Mouse (Mus musculus) frontal cortex, postnatal 14 days (tissue): ENCODE results near the gene Wnt3.
"Not testable (repeated sequence)": the region's sequence is repeated elsewhere in the genome, so short reads cannot be mapped to it uniquely, and the experiment has no call there.

Experiments
- DNase-seq, 2 experiments: peaks; one replicate each; pipeline ENCODE4 v3.0.0; 2022; ENCODE audit warnings: low spot score in 2 of 2

Wnt3 gene

DNA sequence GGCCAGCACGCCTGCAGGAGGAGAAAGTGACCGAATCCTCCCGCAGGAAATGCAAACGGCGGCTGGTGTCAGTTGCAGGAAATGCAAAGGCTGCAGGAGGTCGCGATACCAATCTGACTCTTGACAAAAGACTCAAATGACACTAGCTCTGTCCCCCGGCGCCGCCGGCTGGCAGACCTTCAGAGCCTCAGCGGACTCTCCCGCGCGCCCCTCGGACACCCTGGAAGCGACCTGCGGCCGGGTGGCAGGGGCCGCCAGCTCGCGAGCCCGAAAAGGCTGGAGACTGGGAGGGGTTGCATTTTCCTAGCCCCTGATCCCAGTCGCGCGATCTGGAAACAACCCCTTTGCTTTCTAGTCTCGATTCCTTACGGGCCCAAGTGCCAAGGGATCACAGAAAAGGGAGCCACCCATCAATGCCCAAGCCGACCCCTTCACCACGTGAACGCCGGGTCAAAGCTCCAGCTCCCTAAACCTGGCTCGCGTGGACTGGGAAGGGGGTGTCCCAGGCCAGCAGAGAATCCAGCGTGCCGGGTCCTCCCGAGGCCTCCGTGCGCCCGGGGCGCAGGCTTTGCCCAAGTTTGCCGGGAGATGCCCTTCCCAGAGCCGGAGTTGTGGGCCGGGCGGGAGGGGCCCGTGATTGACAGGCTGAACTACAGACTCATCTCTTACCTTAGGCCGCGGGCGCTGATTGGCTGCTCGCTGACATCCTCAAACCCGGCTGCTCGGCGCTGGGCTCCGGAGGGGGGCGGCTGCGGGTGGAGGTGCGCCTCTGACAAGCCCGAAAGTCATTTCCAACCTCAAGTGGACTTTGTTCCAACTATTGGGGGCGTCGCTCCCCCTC, at the start of gene Wnt3:
Gene Wnt3 (plus strand): TSS at position 764 of the 841 bp plus-strand sequence.
- no peak for DNase-seq

DNA sequence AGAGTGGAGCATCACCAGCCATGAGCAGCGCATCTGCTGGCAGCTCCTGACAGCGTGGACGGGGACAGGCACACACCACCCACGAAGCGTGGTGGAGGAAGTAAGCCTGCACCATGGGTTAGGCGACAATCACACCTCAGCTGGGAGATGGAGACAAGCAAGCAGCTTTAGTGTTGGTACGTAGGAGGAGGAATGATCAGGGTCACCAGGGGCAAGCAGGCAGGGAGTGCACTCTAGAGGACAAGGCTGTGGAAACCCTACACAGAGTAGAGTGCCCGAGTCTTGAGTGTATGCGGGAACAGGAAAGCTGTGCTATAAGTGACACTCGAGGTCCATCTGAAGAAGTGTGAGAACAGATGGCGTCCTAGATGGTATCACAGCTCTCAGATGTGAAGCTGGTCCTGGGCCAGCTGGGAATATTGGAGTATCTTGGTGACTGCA, 49.6 kb upstream of the Wnt3 start:
- DNase-seq, result no peak

DNA sequence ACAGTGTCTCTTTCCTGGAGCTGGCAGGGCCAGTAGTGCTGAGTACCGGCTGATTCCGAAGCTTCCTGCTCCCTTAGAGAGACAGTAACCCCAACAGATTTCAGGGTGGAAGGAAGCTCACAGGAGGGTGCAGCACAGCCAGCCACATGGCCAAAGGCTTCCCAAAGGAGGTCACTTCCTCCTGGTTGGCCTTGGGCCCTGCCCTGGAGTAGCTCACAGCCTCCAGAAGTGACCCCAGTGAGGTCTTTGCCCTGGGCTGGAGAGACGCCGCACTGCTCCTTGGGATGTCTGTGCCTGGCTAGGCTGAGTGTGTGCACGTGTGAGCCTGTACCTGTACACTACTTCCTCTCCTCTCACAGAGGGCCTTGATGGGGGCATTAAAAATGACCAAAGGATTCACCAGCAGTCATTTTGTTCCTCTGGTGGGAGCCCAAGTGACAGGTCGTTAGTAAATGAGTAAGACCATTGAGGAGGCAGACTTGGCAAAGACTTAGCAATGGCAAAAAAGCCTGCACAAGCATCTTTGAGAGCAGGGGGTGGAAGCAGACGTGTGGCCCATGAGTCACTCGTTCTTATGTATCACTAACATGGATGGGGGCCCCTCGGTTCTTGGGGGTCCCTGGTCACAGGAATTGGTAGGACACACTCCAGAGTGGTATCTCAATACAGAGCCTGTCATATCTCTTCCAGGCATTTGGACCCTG, 44.5 kb upstream of the Wnt3 start:
- DNase-seq, result no peak

DNA sequence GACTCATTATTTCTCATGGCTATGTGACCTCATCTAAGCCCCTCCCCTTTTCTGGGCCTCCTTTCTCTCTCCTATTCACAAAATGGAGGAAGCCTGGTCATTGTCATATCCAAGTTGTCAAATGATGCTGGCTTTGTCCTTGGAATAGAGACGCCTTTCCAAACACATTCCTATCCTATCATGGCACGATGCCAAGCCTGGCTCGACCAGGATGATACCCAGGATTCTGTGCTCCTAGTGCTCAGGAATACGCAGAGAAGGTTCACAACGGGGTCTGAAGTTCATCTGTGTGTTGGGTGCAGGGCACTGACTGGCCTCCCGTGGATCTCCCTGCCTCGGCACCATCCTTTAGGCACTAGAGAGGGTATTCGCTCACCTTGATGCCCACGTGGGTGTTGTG, 42.4 kb upstream of the Wnt3 start:
- no peak for DNase-seq

DNA sequence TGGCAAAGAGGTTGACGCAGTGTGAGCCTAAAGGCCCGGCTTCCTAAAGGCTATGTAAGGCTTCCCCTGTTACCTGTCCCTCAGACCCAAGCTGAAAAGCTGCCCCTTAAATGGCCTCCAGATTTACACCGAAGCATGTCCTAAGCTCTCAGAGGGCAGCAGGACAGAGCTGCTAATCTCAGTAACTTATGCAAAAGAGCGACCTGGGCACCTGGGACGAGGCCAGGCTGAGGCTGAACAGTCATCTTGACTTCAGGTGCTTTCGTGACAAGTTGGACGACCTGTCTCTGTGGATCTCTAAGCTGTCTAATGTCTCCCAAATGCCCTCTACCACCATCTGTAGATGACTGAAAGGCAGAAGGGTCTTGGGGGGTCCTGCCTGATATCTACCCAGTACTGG, 41.6 kb upstream of the Wnt3 start:
- DNase-seq, result no peak

DNA sequence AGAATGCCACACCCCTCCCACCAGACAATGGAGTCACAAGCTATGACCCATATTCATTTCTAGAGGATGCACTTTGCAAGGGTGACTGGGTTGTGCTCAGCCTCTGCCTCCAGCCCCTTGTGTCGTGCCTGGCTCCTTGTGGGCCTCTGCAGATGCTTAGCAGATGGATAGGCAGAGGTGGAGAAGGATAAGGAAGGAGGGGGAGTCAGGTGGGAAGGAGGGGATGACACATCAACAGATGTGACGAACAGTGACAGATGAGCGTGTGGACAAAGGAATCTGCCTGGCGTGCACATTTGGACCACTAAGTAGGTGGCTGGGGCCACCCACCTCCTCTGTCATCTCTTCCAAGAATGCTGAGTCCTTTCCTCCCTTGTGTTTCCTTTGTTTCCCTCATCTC, 40.9 kb upstream of the Wnt3 start:
- DNase-seq, result no peak

DNA sequence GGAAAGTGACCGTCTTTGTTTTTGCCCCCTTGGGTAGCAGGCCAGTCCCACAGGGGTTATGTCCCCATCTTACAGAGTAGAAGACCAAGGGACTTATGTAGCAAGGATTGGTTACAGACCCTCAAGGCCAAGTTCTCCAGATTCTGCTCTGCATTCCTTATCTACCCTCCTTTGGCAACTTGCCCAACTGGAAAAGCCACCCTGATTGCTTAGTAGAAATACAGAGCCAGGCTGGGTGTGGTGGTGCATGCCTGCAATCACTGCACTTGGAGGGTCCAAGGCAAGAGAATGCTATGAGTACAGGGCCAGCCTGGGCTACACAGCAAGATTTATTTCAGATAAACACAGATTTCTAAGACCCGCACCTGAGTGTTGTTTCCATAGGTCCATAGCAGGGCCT, 40.0 kb upstream of the Wnt3 start:
- no peak for DNase-seq

DNA sequence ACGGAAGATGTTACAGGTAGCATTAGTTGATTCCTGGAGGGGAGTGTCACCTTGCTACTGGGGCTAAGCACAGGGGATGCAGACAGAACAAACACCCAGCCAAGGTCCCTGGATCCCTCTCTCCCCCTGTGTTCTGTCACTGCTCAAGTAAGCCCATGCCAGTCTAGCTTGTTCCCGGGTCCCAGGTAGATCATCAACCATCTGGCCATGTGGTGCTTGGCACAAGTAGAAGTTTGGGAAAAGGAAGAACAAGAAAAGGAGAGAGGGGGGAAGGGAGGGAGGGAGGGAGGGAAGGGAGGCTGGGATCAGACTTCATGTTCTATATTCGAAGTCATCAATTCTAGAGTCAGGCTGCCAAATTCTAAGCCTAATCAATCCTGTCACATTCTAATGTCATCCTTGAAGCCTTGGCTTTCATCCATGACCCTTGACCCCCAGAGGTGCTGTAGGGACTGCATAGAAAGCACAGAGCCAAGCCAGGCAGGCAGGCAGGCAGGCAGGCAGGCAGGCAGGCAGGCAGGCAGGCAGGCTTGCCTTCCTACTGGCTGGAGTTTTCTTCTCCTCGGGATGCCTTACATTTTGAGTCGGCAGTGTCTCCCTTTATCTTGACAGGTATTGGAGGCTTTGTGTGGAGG, 39.4 kb upstream of the Wnt3 start:
- no peak for DNase-seq

DNA sequence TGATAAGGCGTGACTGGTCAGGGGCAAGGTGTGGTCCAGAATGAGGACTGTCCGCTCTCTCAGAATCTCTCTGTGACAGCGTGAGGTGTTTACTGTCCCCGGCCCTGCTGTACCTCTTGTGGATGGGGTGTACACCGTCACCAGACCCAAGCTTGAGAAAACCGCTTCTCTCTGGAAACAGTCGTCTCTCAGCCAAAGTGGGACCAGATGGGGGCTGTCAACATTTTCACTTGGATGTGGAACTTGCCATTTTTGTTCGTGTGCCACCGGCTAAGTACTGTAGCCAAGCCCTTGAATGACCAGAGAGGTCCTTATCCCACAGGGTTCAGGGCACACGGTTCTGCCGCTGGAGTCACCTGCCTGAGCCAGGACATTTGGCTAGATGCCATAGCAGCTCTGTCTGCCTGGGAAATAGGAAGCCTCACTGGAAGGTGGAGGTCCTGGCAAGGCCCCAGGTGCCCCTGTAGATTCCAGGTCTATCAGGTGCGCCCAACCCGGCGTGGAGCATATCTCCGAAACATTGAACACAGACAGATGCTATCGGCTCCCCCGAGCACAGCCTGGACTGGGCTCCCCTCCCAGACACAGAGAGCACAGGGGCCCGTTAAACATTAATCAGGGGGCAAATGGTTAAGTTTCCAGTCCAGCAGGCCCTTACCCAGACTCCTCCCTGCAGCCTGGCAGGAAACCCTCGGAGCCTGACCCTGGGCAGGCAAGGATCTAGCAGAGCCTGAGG, 38.7 kb upstream of the Wnt3 start:
- DNase-seq, result no peak

DNA sequence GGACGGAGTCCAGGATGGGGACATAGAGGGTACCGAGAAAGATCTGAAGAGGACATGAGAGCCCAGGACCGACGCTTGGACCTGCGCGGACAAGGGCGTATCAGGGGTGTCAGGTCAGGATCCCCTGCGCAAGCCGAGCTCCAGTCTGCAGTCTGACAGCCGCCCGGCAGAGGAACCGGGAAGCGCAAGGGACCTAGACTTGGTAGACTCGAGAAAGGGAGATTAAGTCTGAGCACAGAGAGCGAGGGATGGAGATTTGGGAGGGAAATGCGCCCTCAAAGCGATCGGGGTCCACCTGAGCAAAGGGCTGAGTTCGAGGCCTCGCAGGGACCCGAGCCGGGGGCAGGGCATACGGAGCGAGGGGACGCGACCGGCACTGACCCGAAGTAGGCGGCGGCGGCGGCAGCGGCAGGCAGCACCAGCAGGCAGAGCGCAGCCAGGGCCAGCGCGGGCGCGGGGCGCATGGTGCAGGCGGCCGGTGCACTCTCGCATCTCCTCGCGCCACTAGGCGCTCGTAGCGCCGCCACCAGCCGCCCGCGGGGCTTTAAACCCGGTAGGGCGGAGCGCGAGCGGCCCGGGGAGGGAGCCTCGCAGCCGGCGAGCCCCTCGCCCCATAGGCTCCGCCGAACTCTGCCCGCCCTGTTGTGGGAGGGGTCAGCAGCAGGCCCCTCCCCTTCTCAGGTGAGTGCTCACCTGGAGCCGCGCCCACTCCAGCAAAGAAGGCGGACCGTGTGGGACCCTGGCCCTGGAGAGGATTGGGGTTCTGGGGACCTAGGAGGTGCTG, 24.5 kb upstream of the Wnt3 start, which contains the start of gene Wnt9b:
Gene Wnt9b (minus strand): TSS at position 516 of the 784 bp plus-strand sequence.
- DNase-seq, result no peak

DNA sequence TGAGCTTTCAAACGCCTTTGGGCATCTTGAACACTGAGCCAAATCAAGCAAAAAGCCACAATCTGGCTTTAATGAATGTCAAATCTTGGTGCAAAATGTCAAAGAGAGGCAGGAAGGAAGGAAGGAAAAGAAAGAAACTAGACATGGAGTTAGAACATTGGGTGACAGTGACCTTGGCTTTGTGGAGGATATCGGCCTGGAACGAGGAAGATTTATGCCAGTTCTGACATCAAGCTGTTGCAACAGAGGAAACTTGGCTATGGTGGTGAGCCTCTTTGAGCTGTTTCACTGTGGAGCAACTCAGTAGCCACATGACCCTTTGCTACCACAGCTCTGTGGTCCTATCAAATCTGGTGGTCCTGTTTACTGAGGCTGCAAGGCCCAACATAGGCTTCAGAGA, 23.3 kb upstream of the Wnt3 start:
- no peak for DNase-seq

DNA sequence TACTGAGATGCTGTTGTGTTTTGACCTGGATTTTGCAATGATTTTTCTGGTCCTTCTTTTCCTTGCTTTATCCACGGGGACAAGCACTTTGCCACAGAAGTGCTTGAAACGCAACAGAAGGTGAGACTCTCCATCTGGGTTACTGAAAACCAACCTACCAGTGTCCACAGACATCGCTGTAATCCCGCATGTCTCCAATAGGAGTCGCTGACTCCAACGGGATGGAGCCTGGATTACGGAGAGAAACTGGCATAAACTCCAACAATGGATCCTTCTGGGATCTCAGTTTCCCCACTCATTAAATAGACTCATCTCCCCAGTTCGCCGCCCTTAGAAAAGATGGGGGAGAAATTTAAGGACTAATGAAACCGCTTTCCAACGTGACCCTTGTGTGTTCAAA, 15.9 kb upstream of the Wnt3 start:
- no peak for DNase-seq

DNA sequence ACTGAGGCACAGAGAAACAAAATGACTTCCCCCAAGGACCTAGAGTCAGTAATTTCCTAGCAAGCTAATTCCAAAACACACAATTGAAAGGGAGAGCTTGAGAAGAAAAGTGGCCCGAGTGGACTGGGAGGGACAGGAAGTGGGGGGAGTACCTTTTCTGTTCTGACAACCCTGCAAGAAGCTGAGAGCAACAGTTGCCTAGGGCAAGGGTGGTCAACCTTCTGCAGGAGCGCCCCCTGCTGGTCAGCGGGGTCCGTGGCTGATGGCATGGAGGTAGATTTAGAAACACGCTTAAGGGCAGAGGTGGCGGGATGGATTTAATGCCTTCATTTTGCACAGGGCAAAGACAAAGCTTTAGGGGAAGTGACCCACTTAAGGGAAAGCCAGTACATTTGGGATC, 15.2 kb upstream of the Wnt3 start:
- peak in 1 of 2 experiments; percentile 56 for DNase-seq

DNA sequence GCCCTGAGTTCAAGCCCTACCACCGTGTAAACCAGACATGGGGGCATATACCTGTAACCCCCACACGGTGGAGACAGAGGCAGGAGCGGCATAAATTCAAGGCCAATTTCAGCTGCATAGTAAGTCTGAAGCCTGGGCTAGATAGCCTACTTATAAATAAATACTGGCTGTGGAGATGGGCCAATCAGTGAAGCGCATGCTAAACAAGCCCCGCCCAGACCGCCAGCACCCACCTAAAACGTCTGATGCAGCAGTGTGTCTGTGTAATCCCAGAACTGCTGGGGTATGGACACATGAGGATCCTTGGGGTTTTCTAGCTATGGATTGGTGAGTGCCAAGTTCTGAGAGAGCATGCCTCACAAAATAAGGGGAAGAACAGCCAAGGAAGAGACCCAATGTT, 13.8 kb upstream of the Wnt3 start:
- no peak for DNase-seq

DNA sequence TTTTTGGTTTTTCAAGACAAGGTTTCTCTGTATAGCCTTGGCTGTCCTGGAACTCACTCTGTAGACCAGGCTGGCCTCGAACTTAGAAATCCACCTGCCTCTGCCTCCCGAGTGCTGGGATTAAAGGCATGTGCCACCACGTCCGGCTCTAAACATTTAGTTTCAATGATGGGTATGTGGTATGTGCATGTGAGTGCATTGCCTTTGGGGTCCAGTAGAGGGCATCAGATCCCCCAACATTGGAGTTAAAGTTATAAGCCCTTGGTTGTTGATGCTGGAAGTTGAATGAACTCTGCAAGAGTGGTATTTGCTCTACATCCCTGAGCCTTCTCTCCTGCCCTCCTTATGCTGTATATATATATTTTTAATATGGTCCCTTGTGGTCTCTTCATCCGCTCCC, 13.1 kb upstream of the Wnt3 start:
- not testable (repeated sequence) for DNase-seq

DNA sequence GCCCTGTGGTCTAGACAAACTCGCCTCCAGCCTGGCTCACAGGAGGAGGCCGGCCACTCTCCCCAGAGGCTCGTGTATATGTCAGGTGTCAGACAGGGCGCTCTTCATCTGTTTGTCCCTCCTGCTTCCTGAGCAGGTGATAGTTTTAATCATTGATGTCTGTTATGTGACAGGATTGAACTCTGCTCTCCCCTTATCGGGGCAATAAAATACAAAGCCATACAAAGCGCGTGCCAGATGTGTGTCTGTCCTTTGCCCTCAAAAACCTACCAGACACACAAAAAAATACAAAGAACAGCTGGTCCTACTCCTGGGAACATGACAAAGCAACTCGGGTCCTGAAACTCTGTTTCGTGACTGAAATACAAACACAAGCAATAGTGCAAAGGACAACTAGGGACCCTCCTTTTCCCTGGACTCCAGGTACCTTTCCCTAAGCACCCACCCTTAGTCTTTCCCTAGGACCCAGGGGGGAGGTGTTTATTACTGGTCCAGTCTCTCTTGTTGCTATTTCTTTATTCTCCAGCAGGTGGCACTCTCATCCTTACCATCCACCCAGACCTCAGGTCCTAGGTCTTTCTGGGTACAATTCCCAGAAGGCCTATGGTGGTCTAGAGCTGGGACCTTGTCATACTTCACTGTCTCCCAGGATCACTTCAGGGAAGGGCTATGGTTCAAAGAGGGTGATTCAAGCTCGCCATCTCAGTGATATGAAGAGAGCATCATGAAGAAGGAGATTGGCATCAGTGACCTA, 10.4 kb upstream of the Wnt3 start:
- peak in 1 of 2 experiments; percentile 32 for DNase-seq

DNA sequence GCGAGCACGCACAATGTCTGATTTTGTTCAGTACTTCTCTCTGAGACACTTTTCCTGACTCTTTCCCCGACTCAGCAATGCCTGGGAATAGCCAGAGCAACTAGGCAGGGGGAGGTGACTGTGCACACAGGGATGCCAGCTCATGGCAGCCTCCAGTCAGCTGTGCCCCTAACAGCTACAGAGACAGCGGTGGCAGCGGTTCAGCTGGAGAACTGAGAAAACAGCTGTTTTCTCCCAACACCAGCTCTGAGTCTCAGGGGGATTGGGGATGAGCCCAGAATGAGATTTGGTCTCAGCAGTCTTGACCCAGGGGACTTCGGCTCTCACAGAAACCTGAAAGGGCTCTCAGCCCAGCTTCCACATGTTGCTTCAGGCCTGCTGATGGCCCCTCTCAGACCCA, 9.3 kb upstream of the Wnt3 start:
- DNase-seq, result no peak

DNA sequence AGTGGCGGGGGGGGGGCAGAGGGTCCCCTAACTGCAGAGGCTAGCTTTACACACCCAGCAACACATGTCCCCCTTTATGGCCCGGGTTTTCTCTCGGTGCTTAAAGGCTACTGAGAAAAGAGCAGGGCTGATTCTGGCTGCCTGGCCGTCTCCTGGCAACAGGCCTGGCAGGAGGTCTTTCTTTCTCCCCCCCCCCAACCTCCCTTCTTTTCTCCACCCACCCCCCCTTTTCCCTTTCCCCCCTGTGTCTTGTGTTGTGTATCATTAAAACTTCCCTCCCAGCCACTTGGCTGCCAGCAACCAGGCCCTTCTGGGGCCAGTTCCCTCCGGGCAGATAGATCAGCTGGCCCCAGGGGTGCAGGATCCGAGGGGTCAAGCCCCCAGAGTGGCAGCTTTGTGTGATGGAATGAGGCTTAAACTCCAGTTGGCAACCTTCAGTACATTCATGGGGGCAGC, 8.4 kb upstream of the Wnt3 start:
- DNase-seq, result no peak

DNA sequence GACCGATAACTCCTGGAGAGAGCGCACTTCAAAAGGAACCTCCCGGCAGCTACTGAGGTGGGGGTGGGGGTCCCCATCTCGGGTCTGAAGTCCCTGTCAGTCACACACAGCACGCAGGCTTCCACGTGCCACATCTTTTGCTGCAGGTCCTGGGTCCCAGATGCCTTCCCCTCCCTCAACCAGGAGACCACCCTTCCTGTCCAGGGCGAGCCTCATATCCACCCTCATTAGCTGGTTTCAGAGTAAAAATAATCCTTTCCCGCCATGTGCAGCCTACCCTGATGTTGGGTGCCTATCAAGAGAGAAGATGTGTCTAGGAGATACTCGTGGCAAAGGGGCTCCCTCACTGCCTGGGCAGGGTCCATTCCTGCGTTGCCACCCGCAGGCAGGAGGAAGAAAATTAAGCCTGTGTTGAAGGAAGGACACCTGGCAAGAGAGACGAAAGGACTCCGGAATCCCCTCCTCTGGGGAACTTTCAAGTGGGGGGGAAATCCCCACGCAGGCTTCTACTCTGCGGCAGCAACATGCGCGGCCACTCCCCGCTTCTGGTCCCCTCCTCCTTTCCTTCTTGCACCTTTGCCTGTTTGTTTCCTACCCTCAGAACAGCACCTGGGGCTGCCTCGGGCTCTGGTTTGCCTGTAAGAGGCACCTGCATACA, 2.7 kb upstream of the Wnt3 start:
- DNase-seq, result no peak
